Mouse (Mus musculus): ENCODE results near the gene Cenpq.

DNA sequence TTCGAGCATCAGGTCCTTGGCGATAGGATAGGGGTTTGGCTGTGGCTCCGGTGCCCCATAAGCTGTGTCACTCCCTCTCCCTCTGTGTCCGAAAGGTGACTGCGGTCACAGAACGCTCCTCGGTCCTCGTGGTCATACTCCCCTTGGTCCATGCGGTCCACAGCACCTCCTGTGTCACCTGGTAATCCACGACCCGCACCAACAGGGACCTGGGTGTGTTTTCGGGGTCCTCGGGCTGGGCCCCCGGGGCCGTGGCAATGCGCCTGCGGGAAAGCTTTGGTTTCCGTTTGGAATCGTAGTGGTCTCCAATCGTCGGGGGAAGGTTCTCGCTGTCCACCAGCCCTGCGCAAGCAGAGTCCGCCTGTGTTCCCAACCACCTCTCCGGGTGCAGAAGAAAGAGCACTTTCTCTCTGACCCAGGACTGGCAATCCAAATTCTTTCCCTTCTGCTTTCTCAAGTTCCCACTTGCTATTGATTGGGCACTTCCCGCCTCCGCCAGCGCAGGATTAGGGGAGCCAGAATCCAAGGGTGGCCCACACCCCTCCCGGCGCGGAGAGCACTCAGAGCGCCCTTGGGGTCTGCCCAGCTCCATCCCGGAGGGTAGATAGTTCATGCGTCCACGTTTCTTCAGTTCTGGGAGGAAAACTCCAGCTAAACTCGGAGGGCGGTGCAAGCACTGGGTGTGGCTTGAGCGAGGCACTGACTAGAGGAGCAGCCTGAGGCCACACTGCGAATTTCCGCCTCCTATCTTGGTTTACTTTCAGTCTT, 54.7 kb downstream of the Cenpq start, which contains the start of gene 9130008F23Rik:
- TF ChIP-seq ZNF384 (IDR thresholded peaks at IDR 0.05; ENCODE audit: low read depth, low read length) (no peak), ZC3H11A (IDR thresholded peaks at IDR 0.05; ENCODE audit: borderline replicate concordance, low read depth, low read length) (no peak), MAFK (IDR thresholded peaks at IDR 0.05; ENCODE audit: insufficient read depth, low read depth, low read length) (no peak)
